Mouse (Mus musculus) CH12.LX (cell line): ENCODE results near the gene Adal.

ENCODE experiments used
- CTCF ChIP-seq, 2 experiments: IDR thresholded peaks in 1 of 2; conservative IDR thresholded peaks in 1 of 2; 2 replicates each; pipeline ENCODE4 v1.5.1; 2011 to 2012; ENCODE audit warnings: low read depth in 2 of 2, low read length in 2 of 2, improper control_type of control experiment in 1 of 2, inconsistent platforms in 1 of 2, mild to moderate bottlenecking in 1 of 2, moderate library complexity in 1 of 2
- POLR2AphosphoS2 ChIP-seq: IDR thresholded peaks from 2 replicates; pipeline ENCODE4 v1.6.1; 2011; ENCODE audit warnings: low read depth, low read length, improper control_type of control experiment

DNA sequence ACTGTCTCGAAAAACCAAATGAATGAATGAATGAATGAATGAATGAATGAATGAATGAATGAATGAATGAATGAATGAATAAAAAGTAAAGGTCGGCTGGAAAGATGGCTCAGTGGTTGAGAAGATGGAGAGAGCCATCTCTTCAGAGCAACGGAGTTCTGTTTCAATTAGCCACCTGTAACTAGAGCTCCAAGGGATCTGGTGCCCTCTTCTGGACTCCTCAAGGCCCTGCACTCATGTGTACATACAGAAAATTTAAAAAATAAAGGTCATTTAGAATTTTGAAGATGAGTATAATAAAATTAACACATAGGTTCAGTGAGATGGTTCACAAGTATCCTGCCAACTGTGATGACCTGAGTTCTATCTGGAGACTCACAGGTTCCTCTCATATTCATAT, 12.9 kb downstream of the Adal start:
- TF ChIP-seq CTCF (conservative IDR thresholded peaks at IDR 0.05 in 1 of 2, IDR thresholded peaks at IDR 0.05 in 1 of 2; ENCODE audit: low read depth in 2 of 2, low read length in 2 of 2) (peak in 1 of 2 experiments; percentile 44; a peak in 2 of 4 replicates), POLR2AphosphoS2 (no peak)
